In genomic region chr4:150043591-150043990, GRCm38 (mm10) we compare ENCODE assay signal across 32 mouse cellular contexts. TPM values are rescaled to one million over a fixed set of nuclear protein-coding genes. Genes with fewer than 3 reads are reported as not detected.
A peak's percentile ranks its signal among the peaks of the same experiment; 100 is the strongest.
DNase-seq lines count a peak whose midpoint lies in the region; ATAC-seq and TF ChIP-seq lines count a peak whose summit lies in the region.
"Had no signal": no experiment of that assay in that cellular context is flagged by ENCODE, and none has a peak within 500 bp of the region (broad histone marks: within the 10 kb centered on the region; RNA-seq: fewer than 3 reads in every experiment).

No protein-coding gene starts in this region.

- H3K4me1 ChIP-seq in liver, embryonic 14.5 days (replicated peaks; ENCODE audit: control insufficient read depth in 2 of 2, insufficient read depth in 2 of 2, low read length in 1 of 2): no peaks in the 10 kb centered on the region
- H3K4me1 ChIP-seq in liver, postnatal 0 days (ENCODE audit: insufficient read depth): peaks cover 8% of the 10 kb centered on the region
- H3K4me1 ChIP-seq in E14TG2a.4 (replicated peaks; ENCODE audit: low read depth, low read length): peaks cover 57% of the 10 kb centered on the region

- peaks cover 13% of the 10 kb centered on the region for H3K27me3 ChIP-seq in liver, embryonic 14.5 days (ENCODE audit: control insufficient read depth, insufficient read depth, low read length)
- H3K27me3 ChIP-seq in liver, postnatal 0 days (ENCODE audit: insufficient read depth, low read length): peaks cover 13% of the 10 kb centered on the region
- H3K27me3 ChIP-seq in E14TG2a.4 (ENCODE audit: insufficient read depth, low read length): peaks cover 32% of the 10 kb centered on the region
- H3K27me3 ChIP-seq: Patski had no signal

- H3K27ac ChIP-seq in liver, embryonic 14.5 days: no peak overlapping the region
- H3K27ac ChIP-seq in liver, postnatal 0 days (ENCODE audit: low read depth): no peak overlapping the region
- H3K27ac ChIP-seq: embryonic facial prominence, embryonic 10.5 days; embryonic facial prominence, embryonic 13.5 days; forebrain, embryonic 13.5 days; heart, embryonic 15.5 days; hindbrain, embryonic 10.5 days; hindbrain, embryonic 13.5 days; hindbrain, postnatal 0 days had no signal

- no peak for ATAC-seq in liver, embryonic 14.5 days (ENCODE audit: insufficient read depth)
- ATAC-seq in liver, postnatal 0 days: no peak
- ATAC-seq: activated CD4-positive, CD25-positive, alpha-beta regulatory T cell, adult 4 months; forebrain, embryonic 13.5 days; forebrain, embryonic 16.5 days; hindbrain, postnatal 0 days; inflammation-experienced regulatory T-cells, adult 6 months; intestine, embryonic 16.5 days; Patski had no signal

- no peak overlapping the region for H3K4me3 ChIP-seq in liver, embryonic 14.5 days (ENCODE audit: insufficient read depth in 1 of 2, low read depth in 2 of 2, low read length in 2 of 2)
- no peak overlapping the region for H3K4me3 ChIP-seq in liver, postnatal 0 days (ENCODE audit: low read depth, low read length)
- H3K4me3 ChIP-seq in E14TG2a.4 (replicated peaks; ENCODE audit: low read length): no peak overlapping the region
- H3K4me3 ChIP-seq: embryonic facial prominence, embryonic 10.5 days; embryonic facial prominence, embryonic 13.5 days; erythroblast, embryonic 14.5 days; forebrain, embryonic 13.5 days; heart, embryonic 15.5 days; hindbrain, embryonic 10.5 days; hindbrain, embryonic 13.5 days had no signal

- no peak overlapping the region for H3K4me2 ChIP-seq in liver, embryonic 14.5 days (ENCODE audit: low read depth)
- H3K4me2 ChIP-seq in liver, postnatal 0 days (ENCODE audit: low read depth, low read length): no peak overlapping the region
- H3K4me2 ChIP-seq: embryonic facial prominence, embryonic 13.5 days; forebrain, embryonic 13.5 days; heart, embryonic 11.5 days; heart, embryonic 15.5 days; hindbrain, embryonic 13.5 days had no signal

- H3K9me3 ChIP-seq in liver, embryonic 14.5 days (ENCODE audit: control insufficient read depth, low read length): no peaks in the 10 kb centered on the region
- no peaks in the 10 kb centered on the region for H3K9me3 ChIP-seq in liver, postnatal 0 days (ENCODE audit: low read length)
- H3K9me3 ChIP-seq in E14TG2a.4 (ENCODE audit: low read length): no peaks in the 10 kb centered on the region
- H3K9me3 ChIP-seq: embryonic facial prominence, embryonic 10.5 days; embryonic facial prominence, embryonic 13.5 days; forebrain, embryonic 13.5 days; heart, embryonic 15.5 days; hindbrain, embryonic 13.5 days had no signal

- no peak overlapping the region for H3K9ac ChIP-seq in liver, embryonic 14.5 days (replicated peaks)
- no peak overlapping the region for H3K9ac ChIP-seq in liver, postnatal 0 days (replicated peaks)
- H3K9ac ChIP-seq: embryonic facial prominence, embryonic 13.5 days; forebrain, embryonic 13.5 days; heart, embryonic 15.5 days; hindbrain, embryonic 13.5 days had no signal

- 0 out of 2 replicates have a peak, but pooled peaks have one; percentile 9 for TF ChIP-seq CTCF in liver, embryonic 14.5 days (IDR thresholded peaks at IDR 0.05; ENCODE audit: low read depth)
- no peak for TF ChIP-seq CTCF in liver, postnatal 0 days (IDR thresholded peaks at IDR 0.05; ENCODE audit: low read depth)
- TF ChIP-seq CTCF in E14TG2a.4 (conservative IDR thresholded peaks at IDR 0.05; ENCODE audit: low read length): peak; percentile 41

- no peak for DNase-seq in liver, embryonic 14.5 days (ENCODE audit: low read depth in 3 of 3, low spot score in 3 of 3)
- DNase-seq in liver, postnatal 0 days: no peak
- DNase-seq in ES-CJ7 (ENCODE audit: low read depth, low spot score): peak; percentile 44
- DNase-seq in ZHBTc4 (ENCODE audit: low read depth, low spot score): peak; percentile 59
- DNase-seq in kidney, postnatal 36 days: no peak
- no peak for DNase-seq in adrenal gland, adult (ENCODE audit: inconsistent age in 2 of 2, low spot score in 1 of 2)
- no peak for DNase-seq in spleen, postnatal 10 days (ENCODE audit: low spot score in 2 of 2)
- DNase-seq: adrenal gland, postnatal 10 days; adrenal gland, postnatal 36 days; cerebellum, adult 8-10 months; cerebellum, postnatal 10 days; cerebellum, postnatal 36 days; embryo, embryonic 11 days; gastrocnemius, postnatal 10 days; gastrocnemius, postnatal 36 days; heart, postnatal 10 days; heart, postnatal 36 days had no signal

- H3K36me3 ChIP-seq in liver, embryonic 14.5 days (replicated peaks; ENCODE audit: control insufficient read depth, insufficient read depth, low read depth): no peaks in the 10 kb centered on the region
- H3K36me3 ChIP-seq in liver, postnatal 0 days (replicated peaks; ENCODE audit: insufficient read depth, low read length): no peaks in the 10 kb centered on the region
- H3K36me3 ChIP-seq in E14TG2a.4 (ENCODE audit: insufficient read depth, low read length): peaks cover 18% of the 10 kb centered on the region
- H3K36me3 ChIP-seq: embryonic facial prominence, embryonic 10.5 days; embryonic facial prominence, embryonic 13.5 days; heart, embryonic 15.5 days; hindbrain, embryonic 10.5 days; hindbrain, embryonic 13.5 days had no signal

- 77% methylated on average over 9 of the region's 9 CpGs for WGBS in liver, embryonic 14.5 days (ENCODE audit: insufficient replicate concordance)
- 84% methylated on average over 9 of the region's 9 CpGs for WGBS in liver, postnatal 0 days (ENCODE audit: insufficient replicate concordance)

- TF ChIP-seq EP300 in liver, embryonic 14.5 days (IDR thresholded peaks at IDR 0.05; ENCODE audit: low read depth): no peak
- TF ChIP-seq EP300 in liver, postnatal 0 days (IDR thresholded peaks at IDR 0.05; ENCODE audit: low read depth): no peak

RNA-seq across cellular contexts. Expression of gene H6pd, which starts 34.8 kb away (rescaled TPM):
- 8.3 and 9.6 TPM in 2 replicates for polyA plus RNA-seq in liver, embryonic 14.5 days (2012; rRNA removed)
- 7.9 and 9.1 TPM in 2 replicates for polyA plus RNA-seq in liver, embryonic 14.5 days (2014; fragmentation: Nextera tagmentation; extraction: Ambion mirVana)
- 33.0 and 36.5 TPM in 2 replicates for polyA plus RNA-seq in liver, postnatal 0 days (2015; fragmentation: Nextera tagmentation; extraction: Ambion mirVana)

RNA-seq across cellular contexts. Expression of gene Gpr157, which starts 43.6 kb away (rescaled TPM):
- polyA plus RNA-seq in liver, embryonic 14.5 days (2012; rRNA removed): 0.25 and 0.31 TPM in 2 replicates
- 0.05 and 0.08 TPM in 2 replicates for polyA plus RNA-seq in liver, embryonic 14.5 days (2014; fragmentation: Nextera tagmentation; extraction: Ambion mirVana)
- 0.33 and 0.38 TPM in 2 replicates for polyA plus RNA-seq in liver, postnatal 0 days (2015; fragmentation: Nextera tagmentation; extraction: Ambion mirVana)

Comparison
In these comparisons a context has a peak if more than half of its experiments do, and no peak if none do; other contexts are left out.
1. DNase-seq: peak in ES-CJ7 (single experiment) and ZHBTc4 (single experiment); none in liver, embryonic 14.5 days (0 of 3), liver, postnatal 0 days (single experiment), kidney, postnatal 36 days (0 of 2), adrenal gland, adult (0 of 2) and spleen, postnatal 10 days (0 of 2).